In genomic region chr2:119897090-119897732, GRCm38 (mm10) we compare ENCODE assay signal across 8 mouse cellular contexts. TPM values are rescaled to one million over a fixed set of nuclear protein-coding genes. Genes with fewer than 3 reads are reported as not detected.
DNase-seq lines count a peak whose midpoint lies in the region; ATAC-seq and TF ChIP-seq lines count a peak whose summit lies in the region.

Gene Mga, plus strand, starts transcription at chr2:119897228.

- H3K4me2 ChIP-seq in forebrain, embryonic 15.5 days (replicated peaks): peak within 1 kb of the TSS; percentile 85

- no peak for TF ChIP-seq CTCF in lung, adult 2 months (IDR thresholded peaks at IDR 0.05; ENCODE audit: insufficient read depth, low read length)

- H3K4me1 ChIP-seq in ES-E14 (ENCODE audit: control insufficient read depth in 2 of 2, insufficient read depth in 2 of 2, low read length in 2 of 2, poor library complexity in 1 of 2): 0 out of 4 replicates have a peak, but pooled peaks cover 0 to 7% of the 10 kb centered on the region in 2 experiments
- H3K4me1 ChIP-seq in forebrain, embryonic 15.5 days: peaks cover 19% of the 10 kb centered on the region
- peaks cover 6% of the 10 kb centered on the region for H3K4me1 ChIP-seq in lung, adult 2 months (ENCODE audit: control insufficient read depth, insufficient read depth, low read length)

- ATAC-seq in forebrain, embryonic 15.5 days (replicated peaks): peak; percentile 98
- peak; percentile 87 for ATAC-seq in neutrophil, adult 5-6 weeks (ENCODE audit: extremely low read depth, insufficient number of reproducible peaks, low FRiP score, poor library complexity, severe bottlenecking)

- no peaks in the 10 kb centered on the region for H3K27me3 ChIP-seq in forebrain, embryonic 15.5 days

- TF ChIP-seq POLR2A in lung, adult 2 months (IDR thresholded peaks at IDR 0.05; ENCODE audit: borderline replicate concordance, extremely low read depth, low read depth, low read length): peak; percentile 63; the same call in 1 of the 2 replicates

- H3K9me3 ChIP-seq in ES-E14 (ENCODE audit: control insufficient read depth, insufficient read depth, low read depth, low read length): no peaks in the 10 kb centered on the region
- no peaks in the 10 kb centered on the region for H3K9me3 ChIP-seq in forebrain, embryonic 15.5 days

- peak within 1 kb of the TSS; percentile 76 for H3K9ac ChIP-seq in ES-E14 (ENCODE audit: insufficient read depth, low read depth, low read length, poor library complexity, severe bottlenecking)
- H3K9ac ChIP-seq in forebrain, embryonic 15.5 days (replicated peaks): peak within 1 kb of the TSS; percentile 53

- peak; percentile 96 for DNase-seq in ES-E14 (ENCODE audit: low read depth, low spot score)
- DNase-seq in cerebellum, adult 11-12 months: peak; percentile 86
- DNase-seq in heart, postnatal 25 days (ENCODE audit: low spot score): peak; percentile 94
- peak; percentile 90 to 95 for DNase-seq in layer of hippocampus, adult 18-20 months (ENCODE audit: low spot score in 2 of 2)
- DNase-seq in lung, adult 2 months: peak; percentile 94
- peak; percentile 95 to 96 for DNase-seq in thymus, adult 18-20 months

- peak within 1 kb of the TSS; percentile 93 for H3K27ac ChIP-seq in ES-E14 (ENCODE audit: insufficient read depth, low read depth, low read length, poor library complexity, severe bottlenecking)
- peak within 1 kb of the TSS; percentile 92 for H3K27ac ChIP-seq in forebrain, embryonic 15.5 days (replicated peaks)

- intact Hi-C loops in heart, postnatal 25 days (cut with DNase I): loop anchor here (5.0 kb wide), 1 partner anchor 100 kb away; the partner anchor contains the start of gene Tyro3

- H3K4me3 ChIP-seq in ES-E14 (ENCODE audit: insufficient read depth in 1 of 2, low read depth in 1 of 2, low read length in 2 of 2, poor library complexity in 1 of 2, severe bottlenecking in 1 of 2): peak within 1 kb of the TSS; percentile 72 to 76
- H3K4me3 ChIP-seq in forebrain, embryonic 15.5 days: peak within 1 kb of the TSS; percentile 58
- H3K4me3 ChIP-seq in lung, adult 2 months (replicated peaks; ENCODE audit: extremely low read depth, low read depth, low read length): peak within 1 kb of the TSS; percentile 85

- in situ Hi-C loops in ES-E14 (cut with MboI; ENCODE audit: low sequenced_read_pairs in 2 of 2, unreplicated experiment in 2 of 2): no loop called here

- H3K36me3 ChIP-seq in ES-E14 (ENCODE audit: control insufficient read depth, insufficient read depth, low read length, poor library complexity, severe bottlenecking): no peaks in the 10 kb centered on the region; the same call in 1 of the 2 replicates
- H3K36me3 ChIP-seq in forebrain, embryonic 15.5 days: no peaks in the 10 kb centered on the region

- under 1% methylated on average over 58 of the region's 58 CpGs for WGBS in forebrain, embryonic 15.5 days
- under 1% methylated on average over 58 of the region's 58 CpGs for WGBS in lung, adult 2 months

TF ChIP-seq in ES-E14, 5 proteins besides CTCF, POLR2A, EP300 and RAD21:
- TF ChIP-seq MAFK (IDR thresholded peaks at IDR 0.05; ENCODE audit: insufficient read depth, low read depth, low read length): no peak
- TF ChIP-seq HCFC1 (IDR thresholded peaks at IDR 0.05; ENCODE audit: borderline replicate concordance, insufficient read depth, low read length): 0 out of 2 replicates have a peak, but pooled peaks have one; percentile 52

RNA-seq across cellular contexts. Expression of gene Mga, which starts in this region (rescaled TPM):
- 142 and 173 TPM in 2 replicates for total RNA-seq in ES-E14 (2012; rRNA removed)
- 28.0 and 29.0 TPM in 2 replicates for polyA plus RNA-seq in forebrain, embryonic 15.5 days (2015; fragmentation: Nextera tagmentation; extraction: Ambion mirVana)
- total RNA-seq in heart, postnatal 25 days (2021): 10 to 100 TPM; 31.9 to 42.9 TPM
- 10 to 100 TPM; 69.2 to 71.2 TPM for total RNA-seq in layer of hippocampus, adult 18-20 months (2021)
- polyA plus RNA-seq in lung, adult 2 months (2012; rRNA removed): 18.3 and 23.8 TPM in 2 replicates
- total RNA-seq in neutrophil, adult 5-6 weeks (2017): 106 and 110 TPM in 2 replicates

Comparison
In these comparisons a context has a peak if more than half of its experiments do, and no peak if none do; other contexts are left out.
1. Peak in every context shown above with its lines: DNase-seq, ATAC-seq, H3K4me3 ChIP-seq and H3K27ac ChIP-seq.